Mouse (Mus musculus) gastrocnemius, postnatal 14 days (tissue): ENCODE data around the gene Spef1. TPM values are rescaled to one million over a fixed set of nuclear protein-coding genes. Genes with fewer than 3 reads are reported as not detected.
A peak's percentile ranks its signal among the peaks of the same experiment; 100 is the strongest.
"Not testable (repeated sequence)": the region's sequence is repeated elsewhere in the genome, so short reads cannot be mapped to it uniquely, and the experiment has no call there.

Experiments
- DNase-seq: peaks from one replicate; pipeline ENCODE4 v3.0.0; 2021; ENCODE audit warnings: mixed read lengths
- intact Hi-C: fragments of 180-260 bp; cut with DNase I; formaldehyde crosslinking; loops from one replicate; pipeline ENCODE4 v1.15.1; 2025; ENCODE audit warnings: low total_unique reads
- long read RNA-seq, 2 experiments: library from polyadenylated mRNA; stranded (forward); transcript quantifications; one replicate each; pipeline ENCODE4 v2.0.0; 2021
- total RNA-seq, 2 experiments: library from RNA; stranded (reverse); gene quantifications; 2 replicates each; pipeline ENCODE4 v1.2.3; 2021

Gene Spef1
- 1 to 10 TPM; 2.5 to 2.9 TPM for total RNA-seq
- long read RNA-seq, experiment 1, partial matches to known transcripts = 0 of 1 reads
- long read RNA-seq, experiment 1, other reads (novel, unspliced or antisense) = 1 of 1 reads
- long read RNA-seq, experiment 2 = 0 reads

- intact Hi-C loops = no loop called here
- DNase-seq = peak; percentile 88
Measured at GRCm38 (mm10) chr2:131186771-131187601, at the start of gene Spef1, which contains the start of gene Cdc25b. Spef1 (minus strand) TSS chr2:131187282. Cdc25b (plus strand) TSS chr2:131186949.

GRCm38 (mm10) chr2:131234970-131235635, 48.0 kb upstream of the Spef1 start:
- DNase-seq = no peak
- intact Hi-C loops = no loop called here

GRCm38 (mm10) chr2:131234127-131234650, 47.1 kb upstream of the Spef1 start:
- intact Hi-C loops = no loop called here
- DNase-seq = peak; percentile 49

- intact Hi-C loops = no loop called here
Measured at GRCm38 (mm10) chr2:131233307-131234126, 46.4 kb upstream of the Spef1 start, which contains the start of gene Mavs. Mavs (plus strand) TSS chr2:131234063.

GRCm38 (mm10) chr2:131232558-131232957, 45.5 kb upstream of the Spef1 start:
- intact Hi-C loops = no loop called here

More at GRCm38 (mm10) chr2:131233307-131234126, 46.4 kb upstream of the Spef1 start, which contains the start of gene Mavs:
- DNase-seq = peak; percentile 97

GRCm38 (mm10) chr2:131227243-131227642, 40.2 kb upstream of the Spef1 start:
- intact Hi-C loops = no loop called here

More at GRCm38 (mm10) chr2:131232558-131232957, 45.5 kb upstream of the Spef1 start:
- DNase-seq = no peak

GRCm38 (mm10) chr2:131226669-131227068, 39.6 kb upstream of the Spef1 start:
- DNase-seq, intact Hi-C loops: not testable (repeated sequence)

More at GRCm38 (mm10) chr2:131227243-131227642, 40.2 kb upstream of the Spef1 start:
- no peak for DNase-seq

- no peak for DNase-seq
- intact Hi-C loops = no loop called here
Measured at GRCm38 (mm10) chr2:131225178-131225577, 38.1 kb upstream of the Spef1 start.

GRCm38 (mm10) chr2:131223569-131223968, 36.5 kb upstream of the Spef1 start:
- no peak for DNase-seq
- intact Hi-C loops = no loop called here

GRCm38 (mm10) chr2:131222562-131222961, 35.5 kb upstream of the Spef1 start:
- intact Hi-C loops = no loop called here
- no peak for DNase-seq

- intact Hi-C loops = no loop called here
Measured at GRCm38 (mm10) chr2:131221853-131222515, 34.9 kb upstream of the Spef1 start.

GRCm38 (mm10) chr2:131220030-131220429, 32.9 kb upstream of the Spef1 start:
- DNase-seq = no peak
- intact Hi-C loops = no loop called here

More at GRCm38 (mm10) chr2:131221853-131222515, 34.9 kb upstream of the Spef1 start:
- no peak for DNase-seq

- intact Hi-C loops = no loop called here
- no peak for DNase-seq
Measured at GRCm38 (mm10) chr2:131215941-131216858, 29.1 kb upstream of the Spef1 start.

- intact Hi-C loops = no loop called here
- no peak for DNase-seq
Measured at GRCm38 (mm10) chr2:131213773-131214172, 26.7 kb upstream of the Spef1 start.

- intact Hi-C loops = no loop called here
Measured at GRCm38 (mm10) chr2:131211026-131211615, 24.0 kb upstream of the Spef1 start.

GRCm38 (mm10) chr2:131209969-131210792, 23.1 kb upstream of the Spef1 start:
- peak; percentile 96 for DNase-seq
- intact Hi-C loops = no loop called here

More at GRCm38 (mm10) chr2:131211026-131211615, 24.0 kb upstream of the Spef1 start:
- peak; percentile 32 for DNase-seq
